Mouse (Mus musculus) adipose tissue, adult 10 weeks (tissue): ENCODE data around the gene 3110040M04Rik. TPM values are rescaled to one million over a fixed set of nuclear protein-coding genes. Genes with fewer than 3 reads are reported as not detected.

Experiments
- polyA plus RNA-seq: library from polyadenylated mRNA; stranded (reverse); fragments of 350-450 nt; fragmentation: Illumina TruSeq; extraction: RNeasy Lipid Tissue Mini Kit (QIAGEN cat#74804); gene quantifications from one replicate; pipeline ENCODE4 v1.2.3, GENCODE M21; 2014; ENCODE audit warnings: low read depth, low replicate concordance

3110040M04Rik gene
- not detected for polyA plus RNA-seq

GRCm38 (mm10) chr1:151203818-151204217 lies at the start of gene 3110040M04Rik:
Gene 3110040M04Rik, plus strand, starts transcription at chr1:151204121.

DNA sequence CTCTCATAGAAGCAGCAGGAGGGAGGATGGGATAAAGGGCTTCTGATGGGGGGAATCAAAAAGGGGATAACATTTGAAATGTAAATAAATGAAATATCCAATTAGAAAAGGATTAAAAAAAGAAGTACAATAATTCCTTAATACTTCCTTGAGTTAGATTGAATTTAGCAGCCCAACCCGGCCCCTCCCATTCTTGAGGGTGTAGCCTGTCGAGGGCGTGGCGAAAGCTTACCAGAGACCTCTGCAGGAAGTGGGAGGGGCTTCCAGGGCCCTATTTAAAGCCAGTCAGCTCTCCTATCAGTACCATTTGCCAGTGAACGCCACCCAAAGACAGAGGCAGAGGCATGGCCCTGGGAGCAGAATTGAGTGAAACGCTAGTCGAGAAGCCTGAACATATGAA lies 21.7 kb upstream of the 3110040M04Rik start, which contains the start of gene Gm47985:
Gm47985 (plus strand) TSS at position 272 of the 400 bp plus-strand sequence.

DNA sequence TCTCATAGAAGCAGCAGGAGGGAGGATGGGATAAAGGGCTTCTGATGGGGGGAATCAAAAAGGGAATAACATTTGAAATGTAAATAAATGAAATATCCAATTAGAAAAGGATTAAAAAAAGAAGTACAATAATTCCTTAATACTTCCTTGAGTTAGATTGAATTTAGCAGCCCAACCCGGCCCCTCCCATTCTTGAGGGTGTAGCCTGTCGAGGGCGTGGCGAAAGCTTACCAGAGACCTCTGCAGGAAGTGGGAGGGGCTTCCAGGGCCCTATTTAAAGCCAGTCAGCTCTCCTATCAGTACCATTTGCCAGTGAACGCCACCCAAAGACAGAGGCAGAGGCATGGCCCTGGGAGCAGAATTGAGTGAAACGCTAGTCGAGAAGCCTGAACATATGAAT lies 11.8 kb upstream of the 3110040M04Rik start, which contains the start of gene Gm8947:
Gm8947 (plus strand) TSS at position 302 of the 400 bp plus-strand sequence.

GRCm38 (mm10) chr1:151198120-151198519 lies 5.8 kb upstream of the 3110040M04Rik start, which contains the start of gene Gm47995:
Gene Gm47995, plus strand, starts transcription at chr1:151198448.

DNA sequence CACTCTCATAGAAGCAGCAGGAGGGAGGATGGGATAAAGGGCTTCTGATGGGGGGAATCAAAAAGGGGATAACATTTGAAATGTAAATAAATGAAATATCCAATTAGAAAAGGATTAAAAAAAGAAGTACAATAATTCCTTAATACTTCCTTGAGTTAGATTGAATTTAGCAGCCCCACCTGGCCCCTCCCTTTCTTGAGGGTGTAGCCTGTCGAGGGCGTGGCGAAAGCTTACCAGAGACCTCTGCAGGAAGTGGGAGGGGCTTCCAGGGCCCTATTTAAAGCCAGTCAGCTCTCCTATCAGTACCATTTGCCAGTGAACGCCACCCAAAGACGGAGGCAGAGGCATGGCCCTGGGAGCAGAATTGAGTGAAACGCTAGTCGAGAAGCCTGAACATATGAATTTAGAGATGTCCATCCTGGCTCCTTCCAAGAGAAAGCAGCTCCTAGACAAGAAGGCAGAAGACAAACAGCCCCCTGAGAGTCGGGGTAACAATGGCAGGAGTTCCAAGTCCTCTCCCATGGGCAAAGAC lies 6.0 kb downstream of the 3110040M04Rik start, which contains the start of gene Gm47996:
Gm47996 (plus strand) TSS at position 308 of the 532 bp plus-strand sequence.

Other genes starting within 250 kb of the 3110040M04Rik start
- gene Hmcn1, start 210.7 kb upstream of the 3110040M04Rik start, polyA plus RNA-seq = 2.0 TPM
- gene Gm47985, start 21.6 kb upstream of the 3110040M04Rik start, polyA plus RNA-seq = 1.1 TPM
- gene Gm8947, start 11.7 kb upstream of the 3110040M04Rik start, polyA plus RNA-seq = 0.98 TPM
- 0.55 TPM for gene Gm47995, start 5.7 kb upstream of the 3110040M04Rik start, polyA plus RNA-seq
- not detected for gene Gm47996, start 6.0 kb downstream of the 3110040M04Rik start, polyA plus RNA-seq
- gene Ivns1abp, start 140.4 kb downstream of the 3110040M04Rik start, polyA plus RNA-seq = 350 TPM
- gene Swt1, start 224.3 kb downstream of the 3110040M04Rik start, polyA plus RNA-seq = 12.6 TPM
- gene Trmt1l, start 224.4 kb downstream of the 3110040M04Rik start, polyA plus RNA-seq = 21.6 TPM